Mouse (Mus musculus) left cerebral cortex, adult 2 months (tissue): ENCODE data around the gene Paxbp1. TPM values are rescaled to one million over a fixed set of nuclear protein-coding genes. Genes with fewer than 3 reads are reported as not detected.
A peak's percentile ranks its signal among the peaks of the same experiment; 100 is the strongest.

Source experiments
- DNase-seq, 2 experiments: peaks; one replicate each; pipeline ENCODE4 v3.0.0; 2021 to 2022; ENCODE audit warnings: low spot score in 2 of 2, mixed read lengths in 1 of 2; ENCODE audit errors: extremely low spot score in 1 of 2
- H3K27ac ChIP-seq: fragments of 200-600 bp; 2 replicates; pipeline ENCODE4 v1.8.1; 2022
- H3K4me3 ChIP-seq: fragments of 200-600 bp; 2 replicates; pipeline ENCODE4 v1.8.1; 2022
- CTCF ChIP-seq: fragments of 200-600 bp; IDR thresholded peaks from 2 replicates; pipeline ENCODE4 v1.8.1; 2022; ENCODE audit warnings: antibody characterized with exemption, mild to moderate bottlenecking, moderate library complexity
- intact Hi-C: fragments of 180-260 bp; cut with DNase I; formaldehyde crosslinking; loops from one replicate; pipeline ENCODE4 v1.15.1; 2025
- total RNA-seq, 2 experiments: library from RNA; stranded (reverse); gene quantifications; 2 replicates each; pipeline ENCODE4 v1.2.3; 2021

Paxbp1 gene
- total RNA-seq, 2 experiments from 2014 or later: 66.1 to 76.5 TPM

GRCm38 (mm10) chr16:91072256-91072655 is 27.9 kb upstream of the Paxbp1 start:
- no peak overlapping the region for H3K4me3 ChIP-seq
- no peak overlapping the region for H3K27ac ChIP-seq
- intact Hi-C loops: loop anchor here (5.0 kb wide), 1 partner anchor 120 kb away; no protein-coding TSS in a partner anchor
- DNase-seq: no peak
- TF ChIP-seq CTCF: no peak

- TF ChIP-seq CTCF: no peak
- intact Hi-C loops: no loop called here
- no peak overlapping the region for H3K27ac ChIP-seq
- no peak for DNase-seq
- H3K4me3 ChIP-seq: no peak overlapping the region
These were observed 24.6 kb upstream of the Paxbp1 start for GRCm38 (mm10) chr16:91068969-91069368.

- no peak for TF ChIP-seq CTCF
- no peak overlapping the region for H3K27ac ChIP-seq
- intact Hi-C loops: no loop called here
- no peak overlapping the region for H3K4me3 ChIP-seq
- DNase-seq: no peak
These were observed 22.8 kb upstream of the Paxbp1 start for GRCm38 (mm10) chr16:91067122-91067521.

- intact Hi-C loops: no loop called here
- DNase-seq: no peak
- Histone ChIP-seq H3K27ac (no peak overlapping the region), H3K4me3 (no peak overlapping the region)
- no peak for TF ChIP-seq CTCF
These were observed 20.4 kb upstream of the Paxbp1 start for GRCm38 (mm10) chr16:91064583-91065365.

GRCm38 (mm10) chr16:91063786-91064185 is 19.4 kb upstream of the Paxbp1 start:
- TF ChIP-seq CTCF: no peak
- intact Hi-C loops: no loop called here

GRCm38 (mm10) chr16:91061531-91062318 is 17.4 kb upstream of the Paxbp1 start:
- Histone ChIP-seq H3K27ac (no peak overlapping the region), H3K4me3 (no peak overlapping the region)
- intact Hi-C loops: no loop called here
- no peak for TF ChIP-seq CTCF
- no peak for DNase-seq

More at GRCm38 (mm10) chr16:91063786-91064185, 19.4 kb upstream of the Paxbp1 start:
- DNase-seq: no peak
- H3K4me3 ChIP-seq: no peak overlapping the region
- no peak overlapping the region for H3K27ac ChIP-seq

GRCm38 (mm10) chr16:91057741-91058140 is 13.4 kb upstream of the Paxbp1 start:
- DNase-seq: no peak
- no peak overlapping the region for H3K27ac ChIP-seq
- intact Hi-C loops: no loop called here
- no peak overlapping the region for H3K4me3 ChIP-seq
- no peak for TF ChIP-seq CTCF

GRCm38 (mm10) chr16:91057261-91057660 is 12.9 kb upstream of the Paxbp1 start:
- TF ChIP-seq CTCF: no peak
- Histone ChIP-seq H3K4me3 (no peak overlapping the region), H3K27ac (no peak overlapping the region)
- intact Hi-C loops: no loop called here
- no peak for DNase-seq

GRCm38 (mm10) chr16:91056043-91056821 is 11.9 kb upstream of the Paxbp1 start:
- intact Hi-C loops: loop anchor here (1.0 kb wide), 1 partner anchor 12 kb away; the partner anchor contains the start of gene Paxbp1
- Histone ChIP-seq H3K27ac (no peak overlapping the region), H3K4me3 (no peak overlapping the region)
- DNase-seq: peak; percentile 50 to 66
- no peak for TF ChIP-seq CTCF

GRCm38 (mm10) chr16:91055150-91055549 is 10.8 kb upstream of the Paxbp1 start:
- H3K27ac ChIP-seq: no peak overlapping the region
- no peak for TF ChIP-seq CTCF
- DNase-seq: no peak
- intact Hi-C loops: no loop called here
- H3K4me3 ChIP-seq: no peak overlapping the region

- H3K4me3 ChIP-seq: no peak overlapping the region
- no peak for DNase-seq
- no peak for TF ChIP-seq CTCF
- no peak overlapping the region for H3K27ac ChIP-seq
- intact Hi-C loops: no loop called here
These were observed 9.3 kb upstream of the Paxbp1 start for GRCm38 (mm10) chr16:91053599-91053998.
